Mouse (Mus musculus) CH12.LX (cell line): ENCODE data around the gene Adtrp. TPM values are rescaled to one million over a fixed set of nuclear protein-coding genes. Genes with fewer than 3 reads are reported as not detected.
A peak's percentile ranks its signal among the peaks of the same experiment; 100 is the strongest.

Experiments
- DNase-seq: peaks from one replicate; pipeline ENCODE4 v3.0.0-alpha.2; 2013; ENCODE audit errors: extremely low read depth
- H3K27ac ChIP-seq: 2 replicates; pipeline ENCODE4 v1.5.1; 2012; ENCODE audit warnings: low read depth, mild to moderate bottlenecking, control low read depth, moderate library complexity; ENCODE audit not compliant: insufficient read depth
- H3K27me3 ChIP-seq: replicated peaks from 2 replicates; pipeline ENCODE3; 2012; ENCODE audit warnings: inconsistent platforms
- H3K36me3 ChIP-seq, 2 experiments: replicated peaks in 1 of 2; 2 replicates each; pipeline versions ENCODE3 to v1.6.1; 2012; ENCODE audit warnings: inconsistent platforms in 1 of 2, low read length in 1 of 2, mild to moderate bottlenecking in 1 of 2, mixed read lengths in 1 of 2, moderate library complexity in 1 of 2; ENCODE audit not compliant: control insufficient read depth in 1 of 2, insufficient read depth in 1 of 2
- H3K4me1 ChIP-seq, 2 experiments: 2 replicates each; pipeline ENCODE4 v1.6.1; 2012; ENCODE audit warnings: inconsistent platforms in 1 of 2, moderate library complexity in 1 of 2; ENCODE audit not compliant: insufficient read depth in 2 of 2, control insufficient read depth in 1 of 2
- H3K4me2 ChIP-seq: 2 replicates; pipeline ENCODE4 v1.6.1; 2012; ENCODE audit warnings: low read depth, mild to moderate bottlenecking, control low read depth; ENCODE audit not compliant: poor library complexity, insufficient read depth, severe bottlenecking
- H3K4me3 ChIP-seq, 3 experiments: fragments of 150-350 bp in 1 of 3; sonication (generic) in 1 of 3; replicated peaks in 1 of 3; 2 replicates each; pipeline versions ENCODE3 to v1.5.1; 2011 to 2012; ENCODE audit warnings: low read depth in 2 of 3, low read length in 2 of 3, mild to moderate bottlenecking in 2 of 3, moderate library complexity in 2 of 3, control low read depth in 1 of 3, improper control_type of control experiment in 1 of 3, inconsistent platforms in 1 of 3, mixed read lengths in 1 of 3; ENCODE audit not compliant: poor library complexity in 1 of 3
- H3K79me2 ChIP-seq: replicated peaks from 2 replicates; pipeline ENCODE4 v1.6.1; 2012; ENCODE audit warnings: mild to moderate bottlenecking, moderate library complexity; ENCODE audit not compliant: control insufficient read depth, poor library complexity, insufficient read depth, severe bottlenecking; ENCODE audit errors: extremely low read depth
- H3K9ac ChIP-seq: 2 replicates; pipeline ENCODE4 v1.6.1; 2012; ENCODE audit warnings: low read depth, mild to moderate bottlenecking, control low read depth, moderate library complexity; ENCODE audit not compliant: insufficient read depth
- H3K9me3 ChIP-seq: replicated peaks from 2 replicates; pipeline ENCODE3; 2012; ENCODE audit warnings: low read length, inconsistent platforms, mixed read lengths
- BHLHE40 ChIP-seq: IDR thresholded peaks from 2 replicates; pipeline ENCODE4 v1.6.1; 2011; ENCODE audit warnings: mild to moderate bottlenecking, low read depth, low read length, improper control_type of control experiment
- CHD1 ChIP-seq: IDR thresholded peaks from 2 replicates; pipeline ENCODE4 v1.6.1; 2012; ENCODE audit warnings: low read depth, low read length, improper control_type of control experiment, inconsistent platforms
- CHD2 ChIP-seq: IDR thresholded peaks from 2 replicates; pipeline ENCODE4 v1.6.1; 2011; ENCODE audit warnings: low read length, improper control_type of control experiment
- ETS1 ChIP-seq: conservative IDR thresholded peaks from 2 replicates; pipeline ENCODE4 v1.6.1; 2012; ENCODE audit warnings: low read depth, mild to moderate bottlenecking, inconsistent platforms, low read length, improper control_type of control experiment, moderate library complexity
- GABPA ChIP-seq: IDR thresholded peaks from 2 replicates; pipeline ENCODE4 v1.6.1; 2012; ENCODE audit warnings: low read depth, low read length, improper control_type of control experiment, inconsistent platforms; ENCODE audit not compliant: insufficient replicate concordance
- IRF4 ChIP-seq: IDR thresholded peaks from 2 replicates; pipeline ENCODE4 v1.6.1; 2014; ENCODE audit warnings: low read depth, mild to moderate bottlenecking, inconsistent platforms, low read length, improper control_type of control experiment
- JUN ChIP-seq: IDR thresholded peaks from 2 replicates; pipeline ENCODE4 v1.6.1; 2011; ENCODE audit warnings: low read depth, mild to moderate bottlenecking, low read length, improper control_type of control experiment, moderate library complexity; ENCODE audit not compliant: insufficient read depth
- MAFK ChIP-seq: IDR thresholded peaks from 2 replicates; pipeline ENCODE4 v1.6.1; 2011; ENCODE audit warnings: low read length, improper control_type of control experiment; ENCODE audit not compliant: insufficient replicate concordance
- MAX ChIP-seq: IDR thresholded peaks from 2 replicates; pipeline ENCODE4 v1.6.1; 2011; ENCODE audit warnings: low read length, improper control_type of control experiment
- MYC ChIP-seq: IDR thresholded peaks from 2 replicates; pipeline ENCODE4 v1.6.1; 2011; ENCODE audit warnings: low read depth, mild to moderate bottlenecking, improper control_type of control experiment, low read length
- POLR2A ChIP-seq: IDR thresholded peaks from 2 replicates; pipeline ENCODE4 v1.6.1; 2011; ENCODE audit warnings: low read depth, mild to moderate bottlenecking, improper control_type of control experiment, low read length
- POLR2AphosphoS2 ChIP-seq: IDR thresholded peaks from 2 replicates; pipeline ENCODE4 v1.6.1; 2011; ENCODE audit warnings: low read depth, low read length, improper control_type of control experiment
- RAD21 ChIP-seq: IDR thresholded peaks from 2 replicates; pipeline ENCODE4 v1.6.1; 2011; ENCODE audit warnings: low read depth, mild to moderate bottlenecking, low read length, improper control_type of control experiment, moderate library complexity
- SIN3A ChIP-seq: IDR thresholded peaks from 2 replicates; pipeline ENCODE4 v1.6.1; 2012; ENCODE audit warnings: low read length, improper control_type of control experiment, inconsistent platforms
- TCF12 ChIP-seq: IDR thresholded peaks from 2 replicates; pipeline ENCODE4 v1.6.1; 2014; ENCODE audit warnings: low read depth, mild to moderate bottlenecking, inconsistent platforms, low read length, improper control_type of control experiment
- USF1 ChIP-seq: IDR thresholded peaks from 2 replicates; pipeline ENCODE4 v1.6.1; 2014; ENCODE audit warnings: low read depth, mild to moderate bottlenecking, inconsistent platforms, low read length, improper control_type of control experiment
- USF2 ChIP-seq: conservative IDR thresholded peaks from 2 replicates; pipeline ENCODE4 v1.6.1; 2011; ENCODE audit warnings: low read depth, low read length, improper control_type of control experiment
- ZMIZ1 ChIP-seq: IDR thresholded peaks from 2 replicates; pipeline ENCODE4 v1.6.1; 2012; ENCODE audit warnings: low read depth, mild to moderate bottlenecking, inconsistent platforms, low read length, improper control_type of control experiment
- dilution Hi-C: fragments of 300-500 bp; cut with MboI; formaldehyde crosslinking; loops from 2 replicates; pipeline ENCODE4 v1.14.3; 2020; ENCODE audit warnings: low sequenced_read_pairs; ENCODE audit not compliant: extremely low pct_unique_long_range_greater_than_20kb, extremely low pct_ligation_motif_present
- in situ Hi-C: fragments of 300-500 bp; cut with MboI; formaldehyde crosslinking; loops from 3 replicates; pipeline ENCODE4 v1.14.3; 2019; ENCODE audit warnings: low sequenced_read_pairs, low pct_ligation_motif_present, low pct_unique_long_range_greater_than_20kb, mixed read lengths
- polyA plus RNA-seq: library from polyadenylated mRNA; unstranded; fragments of >175 nt; gene quantifications from 2 replicates; pipeline ENCODE4 v1.2.1, GENCODE M21; 2012; ENCODE audit warnings: low read depth; ENCODE audit not compliant: insufficient read length
- total RNA-seq, 2 experiments: library from RNA; depleted of rRNA; stranded (reverse); fragments of 300-350 nt in 1 of 2; fragments of >200 nt in 1 of 2; gene quantifications; 2 replicates each; pipeline ENCODE4 v1.2.3; 2012 to 2014

The Adtrp gene
- total and polyA plus RNA-seq, 3 experiments = 4.2 to 37.1 (median 7.2) TPM

GRCm38 (mm10) chr13:41771061-41771460, 76.4 kb downstream of the Adtrp start (continued):
- TF ChIP-seq ETS1 (no peak), GABPA (no peak)

GRCm38 (mm10) chr13:41767941-41768340, 79.5 kb downstream of the Adtrp start:
- DNase-seq = no peak
- TF ChIP-seq MAX = no peak
- no peak for TF ChIP-seq RAD21
- TF ChIP-seq CHD2 = no peak
- no peak for TF ChIP-seq USF1
- no peak for TF ChIP-seq BHLHE40
- TF ChIP-seq SIN3A = no peak
- TF ChIP-seq ETS1 = no peak
- TF ChIP-seq ZMIZ1 = no peak
- TF ChIP-seq POLR2AphosphoS2 = no peak
- no peak for TF ChIP-seq USF2
- no peak for TF ChIP-seq POLR2A
- no peak for TF ChIP-seq MYC
- TF ChIP-seq, all 38 proteins: peak for 0
- Histone ChIP-seq H3K79me2 (no peaks in the 10 kb centered on the region), H3K9ac (no peak overlapping the region), H3K36me3 (no peaks in the 10 kb centered on the region), H3K4me1 (peaks cover 0 to 10% of the 10 kb centered on the region in 2 experiments; a peak in 1 of 4 replicates), H3K27ac (no peak overlapping the region), H3K4me2 (no peak overlapping the region), H3K27me3 (no peaks in the 10 kb centered on the region), H3K4me3 (no peak overlapping the region), H3K9me3 (peaks cover 4% of the 10 kb centered on the region)
- in situ Hi-C loops (loop anchor here (10.0 kb wide), 1 partner anchor 117 kb away; no protein-coding TSS in a partner anchor), dilution Hi-C loops (no loop called here)

GRCm38 (mm10) chr13:41761986-41762385, 85.5 kb downstream of the Adtrp start:
- Histone ChIP-seq H3K27ac (no peak overlapping the region), H3K4me1 (peaks cover 18 to 47% of the 10 kb centered on the region in 2 experiments), H3K36me3 (no peaks in the 10 kb centered on the region), H3K9ac (no peak overlapping the region), H3K4me3 (no peak overlapping the region), H3K79me2 (no peaks in the 10 kb centered on the region), H3K9me3 (no peaks in the 10 kb centered on the region), H3K27me3 (no peaks in the 10 kb centered on the region), H3K4me2 (no peak overlapping the region)
- TF ChIP-seq IRF4 (peak; percentile 50; the same call in 1 of the 2 replicates), MAFK (peak; percentile 23; the same call in 1 of the 2 replicates), CHD1 (no peak), BHLHE40 (0 out of 2 replicates have a peak, but pooled peaks have one; percentile 9), ETS1 (peak; percentile 19; the same call in 1 of the 2 replicates), JUN (no peak), TCF12 (0 out of 2 replicates have a peak, but pooled peaks have one; percentile 22)
- dilution Hi-C loops = no loop called here
- DNase-seq = no peak
- in situ Hi-C loops = loop anchor here (10.0 kb wide), 1 partner anchor 123 kb away; no protein-coding TSS in a partner anchor
